Mouse (Mus musculus) heart, embryonic 14.5 days (tissue): ENCODE results near the gene Elf2. TPM values are rescaled to one million over a fixed set of nuclear protein-coding genes. Genes with fewer than 3 reads are reported as not detected.

Experiments
- ATAC-seq: fragments of 200-750 bp; cut with Nextera tagmentation; 2 replicates; pipeline ENCODE4 v1.8.0; 2017; ENCODE audit warnings: low read depth, moderate TSS enrichment; ENCODE audit not compliant: insufficient number of reproducible peaks, insufficient read depth, low FRiP score
- H3K27ac ChIP-seq, 2 experiments: fragments of 200-500 bp in 1 of 2; fragments of 300-500 bp in 1 of 2; sonication (generic) in 1 of 2; replicated peaks in 1 of 2; 2 replicates each; pipeline ENCODE4 v1.5.1; 2012 to 2014; ENCODE audit warnings: low read depth in 2 of 2, low read length in 2 of 2, control low read depth in 1 of 2, mild to moderate bottlenecking in 1 of 2, mixed read lengths in 1 of 2; ENCODE audit not compliant: control insufficient read depth in 1 of 2, insufficient read depth in 1 of 2
- H3K27me3 ChIP-seq: fragments of 300-500 bp; sonication (generic); 2 replicates; pipeline ENCODE4 v1.6.1; 2014; ENCODE audit warnings: mild to moderate bottlenecking, low read length, control low read depth; ENCODE audit not compliant: control insufficient read depth, insufficient read depth
- H3K36me3 ChIP-seq: fragments of 300-500 bp; sonication (generic); 2 replicates; pipeline ENCODE4 v1.6.1; 2014; ENCODE audit warnings: mild to moderate bottlenecking, control low read depth, low read length, mixed read lengths; ENCODE audit not compliant: control insufficient read depth, insufficient read depth
- H3K4me1 ChIP-seq, 2 experiments: fragments of 200-500 bp in 1 of 2; fragments of 300-500 bp in 1 of 2; sonication (generic) in 1 of 2; 2 replicates each; pipeline ENCODE4 v1.6.1; 2012 to 2014; ENCODE audit warnings: low read length in 2 of 2, control low read depth in 1 of 2, mixed read lengths in 1 of 2; ENCODE audit not compliant: control insufficient read depth in 2 of 2, insufficient read depth in 2 of 2
- H3K4me2 ChIP-seq: fragments of 300-500 bp; sonication (generic); 2 replicates; pipeline ENCODE4 v1.6.1; 2014; ENCODE audit warnings: mild to moderate bottlenecking, low read length
- H3K4me3 ChIP-seq, 2 experiments: fragments of 200-500 bp in 1 of 2; fragments of 300-500 bp in 1 of 2; sonication (generic) in 1 of 2; 2 replicates each; pipeline ENCODE4 v1.5.1; 2012 to 2014; ENCODE audit warnings: low read length in 2 of 2, mild to moderate bottlenecking in 2 of 2, control low read depth in 1 of 2, low read depth in 1 of 2, moderate library complexity in 1 of 2; ENCODE audit not compliant: control insufficient read depth in 1 of 2, insufficient read depth in 1 of 2
- H3K9ac ChIP-seq: fragments of 300-500 bp; sonication (generic); 2 replicates; pipeline ENCODE4 v1.6.1; 2014; ENCODE audit warnings: mild to moderate bottlenecking, low read length
- H3K9me3 ChIP-seq: fragments of 300-500 bp; sonication (generic); 2 replicates; pipeline ENCODE4 v1.6.1; 2016; ENCODE audit warnings: low read length, control low read depth; ENCODE audit not compliant: control insufficient read depth
- WGBS: fragments of 180-500 bp; shearing (Covaris S2); extraction: QIAGEN DNeasy Blood & Tissue Kit; methylation state at CpG from one replicate; pipeline ENCODE4 v1.1.7; 2014; 5-methylcytosine and 5-hydroxymethylcytosine counted together
- polyA plus RNA-seq: library from polyadenylated mRNA; unstranded; fragments of >200 nt; fragmentation: Nextera tagmentation; extraction: Ambion mirVana; gene quantifications from 2 replicates; pipeline ENCODE4 v1.2.1, GENCODE M21; 2014

The Elf2 gene
- polyA plus RNA-seq, 1 experiment from 2014 or later, result 60.7 TPM

GRCm38 (mm10) chr3:51295225-51295624 lies 45.2 kb downstream of the Elf2 start:
- 74% methylated on average over 2 of the region's 2 CpGs for WGBS
- Histone ChIP-seq H3K4me3 (no peak overlapping the region), H3K9ac (no peak overlapping the region), H3K9me3 (no peaks in the 10 kb centered on the region), H3K27ac (no peak overlapping the region), H3K4me2 (no peak overlapping the region), H3K36me3 (peaks cover 9% of the 10 kb centered on the region; the same call in 1 of the 2 replicates), H3K27me3 (no peaks in the 10 kb centered on the region), H3K4me1 (no peaks in the 10 kb centered on the region)
- ATAC-seq, result no peak

GRCm38 (mm10) chr3:51294251-51294650 lies 46.2 kb downstream of the Elf2 start:
- no peak for ATAC-seq
- no peak overlapping the region for H3K4me2 ChIP-seq
- no peak overlapping the region for H3K4me3 ChIP-seq
- no peaks in the 10 kb centered on the region for H3K4me1 ChIP-seq
- no peak overlapping the region for H3K9ac ChIP-seq
- no peaks in the 10 kb centered on the region for H3K27me3 ChIP-seq
- 58% methylated on average over 2 of the region's 2 CpGs for WGBS
- H3K36me3 ChIP-seq, result peaks cover 9% of the 10 kb centered on the region; the same call in 1 of the 2 replicates
- H3K9me3 ChIP-seq, result no peaks in the 10 kb centered on the region
- no peak overlapping the region for H3K27ac ChIP-seq

- no peak overlapping the region for H3K9ac ChIP-seq
- H3K36me3 ChIP-seq, result peaks cover 15% of the 10 kb centered on the region
- H3K9me3 ChIP-seq, result no peaks in the 10 kb centered on the region
- H3K4me2 ChIP-seq, result no peak overlapping the region
- H3K27me3 ChIP-seq, result no peaks in the 10 kb centered on the region
- ATAC-seq, result no peak
- no peak overlapping the region for H3K4me3 ChIP-seq
- no peak overlapping the region for H3K27ac ChIP-seq
- 49% methylated on average over 11 of the region's 11 CpGs for WGBS
- peaks cover 4 to 6% of the 10 kb centered on the region in 2 experiments; a peak in 3 of 4 replicates for H3K4me1 ChIP-seq
Measured at GRCm38 (mm10) chr3:51288880-51289821, 51.3 kb downstream of the Elf2 start.

GRCm38 (mm10) chr3:51284375-51284774 lies 56.1 kb downstream of the Elf2 start:
- no peak for ATAC-seq
- Histone ChIP-seq H3K9ac (no peak overlapping the region), H3K4me2 (no peak overlapping the region), H3K4me3 (no peak overlapping the region), H3K9me3 (no peaks in the 10 kb centered on the region), H3K27me3 (no peaks in the 10 kb centered on the region), H3K27ac (peak overlapping the region in 1 of 2 experiments; percentile 22; a peak in 1 of 4 replicates), H3K4me1 (peaks cover 4 to 7% of the 10 kb centered on the region in 2 experiments; a peak in 3 of 4 replicates), H3K36me3 (peaks cover 10% of the 10 kb centered on the region)
- 27% methylated on average over 1 of the region's 1 CpGs for WGBS

GRCm38 (mm10) chr3:51281727-51282126 lies 58.7 kb downstream of the Elf2 start:
- Histone ChIP-seq H3K27ac (no peak overlapping the region), H3K4me3 (no peak overlapping the region), H3K36me3 (peaks cover 10% of the 10 kb centered on the region), H3K27me3 (no peaks in the 10 kb centered on the region), H3K4me2 (no peak overlapping the region), H3K9ac (no peak overlapping the region), H3K4me1 (peaks cover 4 to 10% of the 10 kb centered on the region in 2 experiments; a peak in 3 of 4 replicates), H3K9me3 (no peaks in the 10 kb centered on the region)
- no peak for ATAC-seq
- 89% methylated on average over 4 of the region's 4 CpGs for whole genome bisulfite sequencing

GRCm38 (mm10) chr3:51278433-51278832 lies 62.0 kb downstream of the Elf2 start:
- H3K4me3 ChIP-seq, result no peak overlapping the region
- ATAC-seq, result no peak
- no peak overlapping the region for H3K27ac ChIP-seq

GRCm38 (mm10) chr3:51277201-51278150 lies 63.0 kb downstream of the Elf2 start:
- peak; percentile 68 for ATAC-seq
- H3K4me1 ChIP-seq, result peaks cover 0 to 13% of the 10 kb centered on the region in 2 experiments; a peak in 2 of 4 replicates
- under 1% methylated on average over 75 of the region's 75 CpGs for WGBS
- H3K27ac ChIP-seq, result peak overlapping the region; percentile 97 to 99
- no peaks in the 10 kb centered on the region for H3K9me3 ChIP-seq
- H3K27me3 ChIP-seq, result no peaks in the 10 kb centered on the region
- no peaks in the 10 kb centered on the region for H3K36me3 ChIP-seq
- H3K4me3 ChIP-seq, result peak overlapping the region; percentile 99
- H3K4me2 ChIP-seq, result peak overlapping the region; percentile 69
- H3K9ac ChIP-seq, result peak overlapping the region; percentile 99

More at GRCm38 (mm10) chr3:51278433-51278832, 62.0 kb downstream of the Elf2 start:
- WGBS, result 67% methylated on average over 4 of the region's 4 CpGs
- Histone ChIP-seq H3K9me3 (no peaks in the 10 kb centered on the region), H3K9ac (peak overlapping the region; percentile 0; the same call in 1 of the 2 replicates), H3K36me3 (no peaks in the 10 kb centered on the region), H3K4me1 (peaks cover 0 to 13% of the 10 kb centered on the region in 2 experiments; a peak in 2 of 4 replicates), H3K4me2 (peak overlapping the region; percentile 69; the same call in 1 of the 2 replicates), H3K27me3 (no peaks in the 10 kb centered on the region)
